Mouse (Mus musculus): ENCODE measurements around the gene Copz1. TPM values are rescaled to one million over a fixed set of nuclear protein-coding genes. Genes with fewer than 3 reads are reported as not detected.

Copz1 gene
- polyA plus RNA-seq, 1 experiment from 2014 or later, result 289 TPM

DNA sequence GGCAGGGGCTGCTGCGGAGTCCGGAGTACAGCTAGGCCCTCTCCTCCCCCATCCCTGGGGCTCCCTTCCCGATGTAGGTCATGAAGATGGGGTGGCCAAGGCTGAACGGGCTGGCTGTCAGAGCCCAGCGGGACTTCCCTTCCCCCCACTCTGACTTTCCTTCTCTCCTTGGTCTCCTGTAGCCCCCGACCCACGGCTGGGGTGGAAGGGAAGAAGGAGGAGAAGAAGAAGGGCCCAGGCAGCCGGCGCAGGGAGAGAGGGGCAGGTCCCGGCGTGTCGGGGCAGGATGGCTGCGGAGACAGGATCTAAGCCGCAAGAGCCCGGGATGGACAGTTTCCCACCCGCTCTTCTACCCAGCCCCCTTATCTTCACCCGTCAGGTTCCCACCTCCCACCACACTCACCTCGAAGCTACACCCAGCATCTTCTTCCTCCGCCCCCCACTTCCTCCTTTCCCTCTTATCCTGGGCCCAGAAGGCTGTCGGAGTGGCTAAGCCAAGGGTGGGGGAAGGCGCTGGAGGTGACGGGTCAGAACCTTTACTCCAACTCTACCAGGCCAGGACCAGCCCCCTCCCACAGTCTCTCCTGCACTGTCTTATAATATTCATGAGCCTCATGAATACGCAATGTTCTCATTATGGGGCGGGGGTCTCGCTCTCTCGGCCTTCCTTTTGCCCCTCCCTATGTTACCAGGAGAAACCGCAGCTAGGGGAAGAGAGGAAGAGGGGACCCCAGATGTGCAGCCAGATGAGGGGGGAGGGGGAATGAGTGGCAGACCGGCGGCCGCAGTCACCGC, 66.8 kb downstream of the Copz1 start:
- WGBS, result 7% methylated on average over 29 of the region's 31 CpGs
- Histone ChIP-seq H3K27ac (ENCODE audit: low read length) (no peak overlapping the region), H3K4me2 (replicated peaks; ENCODE audit: low read depth, low read length) (peak overlapping the region; percentile 86), H3K27me3 (ENCODE audit: control insufficient read depth, insufficient read depth, low read length) (0 out of 2 replicates have a peak, but pooled peaks cover 11% of the 10 kb centered on the region), H3K4me1 (ENCODE audit: control insufficient read depth, insufficient read depth, low read length) (peaks cover 11% of the 10 kb centered on the region; the same call in 1 of the 2 replicates), H3K36me3 (ENCODE audit: control insufficient read depth, insufficient read depth, low read length) (peaks cover 6% of the 10 kb centered on the region; the same call in 1 of the 2 replicates), H3K9ac (replicated peaks; ENCODE audit: low read depth, low read length) (0 out of 2 replicates have a peak overlapping the region, but pooled peaks have one; percentile 23), H3K4me3 (ENCODE audit: low read depth, low read length) (peak overlapping the region; percentile 51), H3K9me3 (ENCODE audit: control insufficient read depth, low read depth, low read length) (no peaks in the 10 kb centered on the region)
- peak; percentile 2; the same call in 1 of the 2 replicates for ATAC-seq (ENCODE audit: insufficient number of reproducible peaks, insufficient read depth, low FRiP score, low read depth)

DNA sequence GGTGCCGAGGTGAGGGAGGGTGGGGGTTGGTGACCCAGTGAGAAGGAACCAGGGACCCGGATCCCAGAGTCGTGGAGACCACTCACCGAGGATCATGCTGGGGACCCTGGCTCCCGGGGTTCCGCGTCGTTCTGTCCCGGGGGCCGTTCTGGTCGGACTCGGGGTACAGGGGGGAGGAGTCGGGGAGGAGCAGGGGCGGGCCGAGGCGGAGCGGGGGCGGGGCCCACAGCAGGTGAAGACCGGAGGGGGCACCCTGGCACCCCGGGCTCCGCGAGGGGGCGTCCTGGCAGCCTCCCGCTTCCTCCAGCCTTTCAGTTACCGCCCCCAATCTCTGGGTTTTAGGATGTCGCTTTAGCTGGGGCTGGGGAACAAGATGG, 67.4 kb downstream of the Copz1 start, which contains the start of gene Zfp385a:
Zfp385a (minus strand) TSS at position 133 of the 377 bp plus-strand sequence.
- ATAC-seq (ENCODE audit: insufficient number of reproducible peaks, insufficient read depth, low FRiP score, low read depth), result peak; percentile 18; the same call in 1 of the 2 replicates
- peak within 1 kb of the TSS; percentile 51 for H3K4me3 ChIP-seq (ENCODE audit: low read depth, low read length)
- under 1% methylated on average over 23 of the region's 26 CpGs for WGBS
- H3K27me3 ChIP-seq (ENCODE audit: control insufficient read depth, insufficient read depth, low read length), result 0 out of 2 replicates have a peak, but pooled peaks cover 11% of the 10 kb centered on the region
- H3K4me2 ChIP-seq (replicated peaks; ENCODE audit: low read depth, low read length), result peak within 1 kb of the TSS; percentile 86
- H3K9me3 ChIP-seq (ENCODE audit: control insufficient read depth, low read depth, low read length), result no peaks in the 10 kb centered on the region
- H3K27ac ChIP-seq (ENCODE audit: low read length), result no peak within 1 kb of the TSS
- peaks cover 11% of the 10 kb centered on the region; the same call in 1 of the 2 replicates for H3K4me1 ChIP-seq (ENCODE audit: control insufficient read depth, insufficient read depth, low read length)
- H3K9ac ChIP-seq (replicated peaks; ENCODE audit: low read depth, low read length), result peak within 1 kb of the TSS; percentile 23; the same call in 1 of the 2 replicates
- peaks cover 12% of the 10 kb centered on the region; the same call in 1 of the 2 replicates for H3K36me3 ChIP-seq (ENCODE audit: control insufficient read depth, insufficient read depth, low read length)

DNA sequence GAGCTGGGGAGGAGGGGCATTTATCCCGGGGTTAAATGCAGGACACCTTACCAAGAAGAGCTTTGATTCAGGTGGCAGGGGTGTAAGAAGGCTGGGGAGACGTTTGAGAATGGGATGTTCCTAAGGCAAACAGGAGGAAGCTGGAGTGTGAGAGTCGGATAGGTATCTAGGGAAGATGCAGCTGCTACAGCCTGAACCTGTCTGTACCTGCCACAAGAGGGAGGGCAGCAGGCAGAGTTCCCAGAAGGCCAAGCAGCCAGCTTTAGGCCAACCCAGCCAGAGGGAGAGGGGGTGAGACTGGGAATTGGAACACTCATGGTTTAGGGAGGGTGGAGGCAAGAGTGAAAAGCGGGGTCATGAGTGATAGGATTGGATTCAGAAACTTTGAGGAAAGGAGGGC, 68.3 kb downstream of the Copz1 start:
- peaks cover 11% of the 10 kb centered on the region; the same call in 1 of the 2 replicates for H3K4me1 ChIP-seq (ENCODE audit: control insufficient read depth, insufficient read depth, low read length)
- no peak overlapping the region for H3K4me3 ChIP-seq (ENCODE audit: low read depth, low read length)
- 0 out of 2 replicates have a peak, but pooled peaks cover 11% of the 10 kb centered on the region for H3K27me3 ChIP-seq (ENCODE audit: control insufficient read depth, insufficient read depth, low read length)
- no peak overlapping the region for H3K27ac ChIP-seq (ENCODE audit: low read length)
- H3K9ac ChIP-seq (replicated peaks; ENCODE audit: low read depth, low read length), result no peak overlapping the region
- peaks cover 18% of the 10 kb centered on the region; the same call in 1 of the 2 replicates for H3K36me3 ChIP-seq (ENCODE audit: control insufficient read depth, insufficient read depth, low read length)
- no peak for ATAC-seq (ENCODE audit: insufficient number of reproducible peaks, insufficient read depth, low FRiP score, low read depth)
- H3K4me2 ChIP-seq (replicated peaks; ENCODE audit: low read depth, low read length), result peak overlapping the region; percentile 86
- no peaks in the 10 kb centered on the region for H3K9me3 ChIP-seq (ENCODE audit: control insufficient read depth, low read depth, low read length)
- 20% methylated on average over 4 of the region's 4 CpGs for WGBS

DNA sequence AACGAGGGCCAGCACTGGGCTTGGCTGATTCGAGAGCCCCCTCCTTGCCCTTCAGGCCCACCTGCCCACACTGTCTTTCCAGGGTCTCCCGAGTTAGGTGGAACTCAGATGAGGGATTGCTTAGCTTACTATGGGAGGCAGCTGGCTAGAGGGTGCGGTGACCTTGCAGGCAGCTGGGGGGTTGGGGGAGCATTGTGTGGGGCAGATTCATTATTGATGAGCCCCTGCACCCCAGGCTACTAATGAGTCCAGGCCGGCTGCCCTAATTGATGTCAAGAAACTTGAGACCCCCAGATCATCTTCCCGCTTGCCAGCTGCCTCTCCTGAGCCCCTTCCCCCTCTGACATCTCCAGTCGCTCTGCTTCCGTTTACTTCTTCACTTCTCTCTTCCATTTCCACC, 69.0 kb downstream of the Copz1 start:
- Histone ChIP-seq H3K36me3 (ENCODE audit: control insufficient read depth, insufficient read depth, low read length) (peaks cover 25% of the 10 kb centered on the region), H3K4me3 (ENCODE audit: low read depth, low read length) (no peak overlapping the region), H3K4me2 (replicated peaks; ENCODE audit: low read depth, low read length) (no peak overlapping the region), H3K4me1 (ENCODE audit: control insufficient read depth, insufficient read depth, low read length) (peaks cover 7% of the 10 kb centered on the region; the same call in 1 of the 2 replicates), H3K9ac (replicated peaks; ENCODE audit: low read depth, low read length) (no peak overlapping the region), H3K27me3 (ENCODE audit: control insufficient read depth, insufficient read depth, low read length) (0 out of 2 replicates have a peak, but pooled peaks cover 11% of the 10 kb centered on the region), H3K27ac (ENCODE audit: low read length) (no peak overlapping the region), H3K9me3 (ENCODE audit: control insufficient read depth, low read depth, low read length) (no peaks in the 10 kb centered on the region)
- 42% methylated on average over 8 of the region's 8 CpGs for WGBS
- ATAC-seq (ENCODE audit: insufficient number of reproducible peaks, insufficient read depth, low FRiP score, low read depth), result no peak

DNA sequence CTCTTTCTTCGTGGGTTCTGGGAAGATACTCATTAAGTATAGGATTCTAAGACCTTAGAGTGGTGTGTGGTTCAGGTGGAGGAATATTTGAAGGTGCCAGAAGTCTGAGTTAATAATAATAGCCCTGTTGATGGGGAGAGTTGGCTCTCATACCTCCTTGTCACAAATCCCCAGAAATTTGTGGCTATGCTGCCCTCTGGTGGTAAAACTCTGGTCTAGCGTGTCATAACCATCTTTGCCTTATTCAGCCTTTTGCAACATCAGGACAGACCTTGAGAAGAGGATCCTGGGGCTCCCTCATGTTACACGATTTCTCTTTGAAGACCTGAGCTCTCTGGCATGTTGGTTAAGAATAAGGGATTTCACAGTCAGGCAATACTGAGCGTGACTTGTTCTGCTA, 69.9 kb downstream of the Copz1 start:
- Histone ChIP-seq H3K27ac (ENCODE audit: low read length) (no peak overlapping the region), H3K9ac (replicated peaks; ENCODE audit: low read depth, low read length) (no peak overlapping the region), H3K4me2 (replicated peaks; ENCODE audit: low read depth, low read length) (no peak overlapping the region), H3K9me3 (ENCODE audit: control insufficient read depth, low read depth, low read length) (no peaks in the 10 kb centered on the region), H3K4me1 (ENCODE audit: control insufficient read depth, insufficient read depth, low read length) (peaks cover 7% of the 10 kb centered on the region; the same call in 1 of the 2 replicates), H3K4me3 (ENCODE audit: low read depth, low read length) (no peak overlapping the region), H3K36me3 (ENCODE audit: control insufficient read depth, insufficient read depth, low read length) (peaks cover 31% of the 10 kb centered on the region), H3K27me3 (ENCODE audit: control insufficient read depth, insufficient read depth, low read length) (0 out of 2 replicates have a peak, but pooled peaks cover 11% of the 10 kb centered on the region)
- WGBS, result 17% methylated on average over 4 of the region's 4 CpGs
- ATAC-seq (ENCODE audit: insufficient number of reproducible peaks, insufficient read depth, low FRiP score, low read depth), result no peak

DNA sequence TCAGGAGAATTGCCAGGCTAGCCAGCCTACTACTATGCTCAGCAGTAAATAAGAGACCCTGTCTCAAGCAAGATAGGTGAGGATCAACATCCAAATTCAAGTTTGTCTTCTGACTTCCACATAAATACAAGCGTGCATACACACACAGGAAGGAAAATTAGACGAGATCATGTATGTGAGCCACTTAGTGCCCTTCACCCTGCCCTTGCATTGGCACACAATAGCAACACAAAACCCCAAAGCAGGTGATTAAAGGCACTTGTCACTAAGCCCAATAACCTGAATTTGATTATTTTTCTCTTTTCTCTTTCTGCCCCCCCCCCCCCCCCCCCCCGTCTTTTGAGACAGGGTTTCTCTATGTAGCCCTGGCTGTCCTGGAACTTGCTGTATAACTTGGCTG, 70.5 kb downstream of the Copz1 start:
- no peak overlapping the region for H3K4me2 ChIP-seq (replicated peaks; ENCODE audit: low read depth, low read length)
- no peaks in the 10 kb centered on the region for H3K9me3 ChIP-seq (ENCODE audit: control insufficient read depth, low read depth, low read length)
- no peak overlapping the region for H3K4me3 ChIP-seq (ENCODE audit: low read depth, low read length)
- H3K27me3 ChIP-seq (ENCODE audit: control insufficient read depth, insufficient read depth, low read length), result 0 out of 2 replicates have a peak, but pooled peaks cover 11% of the 10 kb centered on the region
- ATAC-seq (ENCODE audit: insufficient number of reproducible peaks, insufficient read depth, low FRiP score, low read depth), result no peak
- peaks cover 37% of the 10 kb centered on the region for H3K36me3 ChIP-seq (ENCODE audit: control insufficient read depth, insufficient read depth, low read length)
- H3K4me1 ChIP-seq (ENCODE audit: control insufficient read depth, insufficient read depth, low read length), result peaks cover 7% of the 10 kb centered on the region; the same call in 1 of the 2 replicates
- WGBS, result 68% methylated on average over 3 of the region's 3 CpGs
- H3K9ac ChIP-seq (replicated peaks; ENCODE audit: low read depth, low read length), result no peak overlapping the region
- no peak overlapping the region for H3K27ac ChIP-seq (ENCODE audit: low read length)

DNA sequence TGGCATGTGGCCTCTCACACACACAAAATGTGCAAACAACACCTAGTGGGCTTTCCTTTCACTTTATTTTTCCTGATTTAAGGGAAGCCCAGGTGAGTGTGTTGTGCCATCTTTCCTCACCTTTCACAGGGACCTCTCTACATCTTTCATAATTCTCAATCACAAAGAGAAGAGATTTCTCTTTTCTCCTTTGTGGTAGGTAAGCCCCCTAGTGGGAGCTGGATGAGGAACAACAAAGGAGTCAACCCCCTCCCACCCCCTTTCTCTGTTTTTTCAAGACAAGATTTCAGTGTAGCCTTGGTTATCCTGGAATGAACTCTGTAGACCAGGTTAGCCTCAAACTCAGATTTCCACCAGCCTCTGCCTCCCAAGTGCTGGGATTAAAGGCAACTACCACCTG, 71.0 kb downstream of the Copz1 start:
- no peak for ATAC-seq (ENCODE audit: insufficient number of reproducible peaks, insufficient read depth, low FRiP score, low read depth)

DNA sequence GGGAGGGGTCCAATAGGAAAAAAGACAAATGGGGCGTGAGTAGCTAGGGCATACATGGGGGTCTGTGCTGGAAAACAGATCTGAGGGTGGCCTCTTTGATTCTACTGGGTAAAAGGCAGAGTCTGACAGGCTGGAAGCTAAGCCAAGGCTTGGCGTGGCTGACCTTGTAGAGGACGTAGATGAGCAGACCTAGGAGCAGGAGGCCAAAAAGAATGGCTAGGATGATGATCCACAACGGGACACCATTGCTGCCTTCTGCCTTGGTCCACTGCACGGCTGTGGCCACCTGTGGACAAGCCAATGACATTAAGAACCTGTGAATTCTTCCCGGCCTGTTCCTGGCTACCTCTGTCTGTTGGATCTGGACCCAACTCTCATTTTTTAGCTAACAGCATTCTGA, 73.3 kb downstream of the Copz1 start:
- WGBS, result 85% methylated on average over 6 of the region's 6 CpGs
- no peak overlapping the region for H3K9ac ChIP-seq (replicated peaks; ENCODE audit: low read depth, low read length)
- peaks cover 63% of the 10 kb centered on the region for H3K36me3 ChIP-seq (ENCODE audit: control insufficient read depth, insufficient read depth, low read length)
- H3K4me3 ChIP-seq (ENCODE audit: low read depth, low read length), result no peak overlapping the region
- H3K27ac ChIP-seq (ENCODE audit: low read length), result no peak overlapping the region
- 0 out of 2 replicates have a peak, but pooled peaks cover 6% of the 10 kb centered on the region for H3K27me3 ChIP-seq (ENCODE audit: control insufficient read depth, insufficient read depth, low read length)
- H3K9me3 ChIP-seq (ENCODE audit: control insufficient read depth, low read depth, low read length), result no peaks in the 10 kb centered on the region
- H3K4me2 ChIP-seq (replicated peaks; ENCODE audit: low read depth, low read length), result no peak overlapping the region
- ATAC-seq (ENCODE audit: insufficient number of reproducible peaks, insufficient read depth, low FRiP score, low read depth), result no peak
- no peaks in the 10 kb centered on the region for H3K4me1 ChIP-seq (ENCODE audit: control insufficient read depth, insufficient read depth, low read length)

More for the DNA sequence above, 71.0 kb downstream of the Copz1 start:
- H3K9me3 ChIP-seq (ENCODE audit: control insufficient read depth, low read depth, low read length), result no peaks in the 10 kb centered on the region
- H3K27me3 ChIP-seq (ENCODE audit: control insufficient read depth, insufficient read depth, low read length), result 0 out of 2 replicates have a peak, but pooled peaks cover 11% of the 10 kb centered on the region
- H3K4me3 ChIP-seq (ENCODE audit: low read depth, low read length), result no peak overlapping the region
- H3K4me2 ChIP-seq (replicated peaks; ENCODE audit: low read depth, low read length), result no peak overlapping the region
- H3K4me1 ChIP-seq (ENCODE audit: control insufficient read depth, insufficient read depth, low read length), result peaks cover 7% of the 10 kb centered on the region; the same call in 1 of the 2 replicates
- no peak overlapping the region for H3K27ac ChIP-seq (ENCODE audit: low read length)
- no peak overlapping the region for H3K9ac ChIP-seq (replicated peaks; ENCODE audit: low read depth, low read length)
- H3K36me3 ChIP-seq (ENCODE audit: control insufficient read depth, insufficient read depth, low read length), result peaks cover 41% of the 10 kb centered on the region
